Mouse (Mus musculus) CH12.LX (cell line): ENCODE results near the gene Ankrd12. TPM values are rescaled to one million over a fixed set of nuclear protein-coding genes. Genes with fewer than 3 reads are reported as not detected.

Source experiments
- DNase-seq: peaks from one replicate; pipeline ENCODE4 v3.0.0-alpha.2; 2013; ENCODE audit errors: extremely low read depth
- H3K27ac ChIP-seq: 2 replicates; pipeline ENCODE4 v1.5.1; 2012; ENCODE audit warnings: low read depth, mild to moderate bottlenecking, control low read depth, moderate library complexity; ENCODE audit not compliant: insufficient read depth
- H3K27me3 ChIP-seq: replicated peaks from 2 replicates; pipeline ENCODE3; 2012; ENCODE audit warnings: inconsistent platforms
- H3K36me3 ChIP-seq, 2 experiments: replicated peaks in 1 of 2; 2 replicates each; pipeline versions ENCODE3 to v1.6.1; 2012; ENCODE audit warnings: inconsistent platforms in 1 of 2, low read length in 1 of 2, mild to moderate bottlenecking in 1 of 2, mixed read lengths in 1 of 2, moderate library complexity in 1 of 2; ENCODE audit not compliant: control insufficient read depth in 1 of 2, insufficient read depth in 1 of 2
- H3K4me1 ChIP-seq, 2 experiments: 2 replicates each; pipeline ENCODE4 v1.6.1; 2012; ENCODE audit warnings: inconsistent platforms in 1 of 2, moderate library complexity in 1 of 2; ENCODE audit not compliant: insufficient read depth in 2 of 2, control insufficient read depth in 1 of 2
- H3K4me2 ChIP-seq: 2 replicates; pipeline ENCODE4 v1.6.1; 2012; ENCODE audit warnings: low read depth, mild to moderate bottlenecking, control low read depth; ENCODE audit not compliant: poor library complexity, insufficient read depth, severe bottlenecking
- H3K4me3 ChIP-seq, 3 experiments: fragments of 150-350 bp in 1 of 3; sonication (generic) in 1 of 3; replicated peaks in 1 of 3; 2 replicates each; pipeline versions ENCODE3 to v1.5.1; 2011 to 2012; ENCODE audit warnings: low read depth in 2 of 3, low read length in 2 of 3, mild to moderate bottlenecking in 2 of 3, moderate library complexity in 2 of 3, control low read depth in 1 of 3, improper control_type of control experiment in 1 of 3, inconsistent platforms in 1 of 3, mixed read lengths in 1 of 3; ENCODE audit not compliant: poor library complexity in 1 of 3
- H3K79me2 ChIP-seq: replicated peaks from 2 replicates; pipeline ENCODE4 v1.6.1; 2012; ENCODE audit warnings: mild to moderate bottlenecking, moderate library complexity; ENCODE audit not compliant: control insufficient read depth, poor library complexity, insufficient read depth, severe bottlenecking; ENCODE audit errors: extremely low read depth
- H3K9ac ChIP-seq: 2 replicates; pipeline ENCODE4 v1.6.1; 2012; ENCODE audit warnings: low read depth, mild to moderate bottlenecking, control low read depth, moderate library complexity; ENCODE audit not compliant: insufficient read depth
- H3K9me3 ChIP-seq: replicated peaks from 2 replicates; pipeline ENCODE3; 2012; ENCODE audit warnings: low read length, inconsistent platforms, mixed read lengths
- BHLHE40 ChIP-seq: IDR thresholded peaks from 2 replicates; pipeline ENCODE4 v1.6.1; 2011; ENCODE audit warnings: mild to moderate bottlenecking, low read depth, low read length, improper control_type of control experiment
- CHD1 ChIP-seq: IDR thresholded peaks from 2 replicates; pipeline ENCODE4 v1.6.1; 2012; ENCODE audit warnings: low read depth, low read length, improper control_type of control experiment, inconsistent platforms
- E2F4 ChIP-seq: IDR thresholded peaks from 2 replicates; pipeline ENCODE4 v1.6.1; 2011; ENCODE audit warnings: low read depth, low read length, improper control_type of control experiment; ENCODE audit not compliant: insufficient replicate concordance
- ELF1 ChIP-seq: IDR thresholded peaks from 2 replicates; pipeline ENCODE4 v1.6.1; 2014; ENCODE audit warnings: low read depth, mild to moderate bottlenecking, inconsistent platforms, low read length, improper control_type of control experiment
- EP300 ChIP-seq: IDR thresholded peaks from 2 replicates; pipeline ENCODE4 v1.6.1; 2011; ENCODE audit warnings: low read length, improper control_type of control experiment
- ETS1 ChIP-seq: conservative IDR thresholded peaks from 2 replicates; pipeline ENCODE4 v1.6.1; 2012; ENCODE audit warnings: low read depth, mild to moderate bottlenecking, inconsistent platforms, low read length, improper control_type of control experiment, moderate library complexity
- GABPA ChIP-seq: IDR thresholded peaks from 2 replicates; pipeline ENCODE4 v1.6.1; 2012; ENCODE audit warnings: low read depth, low read length, improper control_type of control experiment, inconsistent platforms; ENCODE audit not compliant: insufficient replicate concordance
- HCFC1 ChIP-seq: IDR thresholded peaks from 2 replicates; pipeline ENCODE4 v1.6.1; 2012; ENCODE audit warnings: low read depth, mild to moderate bottlenecking, inconsistent platforms, low read length, improper control_type of control experiment
- JUN ChIP-seq: IDR thresholded peaks from 2 replicates; pipeline ENCODE4 v1.6.1; 2011; ENCODE audit warnings: low read depth, mild to moderate bottlenecking, low read length, improper control_type of control experiment, moderate library complexity; ENCODE audit not compliant: insufficient read depth
- KAT2A ChIP-seq: IDR thresholded peaks from 2 replicates; pipeline ENCODE4 v1.6.1; 2012; ENCODE audit warnings: low read length, improper control_type of control experiment, inconsistent platforms; ENCODE audit not compliant: insufficient replicate concordance
- MAFK ChIP-seq: IDR thresholded peaks from 2 replicates; pipeline ENCODE4 v1.6.1; 2011; ENCODE audit warnings: low read length, improper control_type of control experiment; ENCODE audit not compliant: insufficient replicate concordance
- MAX ChIP-seq: IDR thresholded peaks from 2 replicates; pipeline ENCODE4 v1.6.1; 2011; ENCODE audit warnings: low read length, improper control_type of control experiment
- MXI1 ChIP-seq: IDR thresholded peaks from 2 replicates; pipeline ENCODE4 v1.6.1; 2011; ENCODE audit warnings: mild to moderate bottlenecking, low read depth, low read length, improper control_type of control experiment
- MYC ChIP-seq: IDR thresholded peaks from 2 replicates; pipeline ENCODE4 v1.6.1; 2011; ENCODE audit warnings: low read depth, mild to moderate bottlenecking, improper control_type of control experiment, low read length
- NELFE ChIP-seq: IDR thresholded peaks from 2 replicates; pipeline ENCODE4 v1.6.1; 2011; ENCODE audit warnings: low read depth, low read length, improper control_type of control experiment
- NRF1 ChIP-seq: IDR thresholded peaks from 2 replicates; pipeline ENCODE4 v1.6.1; 2014; ENCODE audit warnings: low read depth, mild to moderate bottlenecking, inconsistent platforms, low read length, improper control_type of control experiment, moderate library complexity
- PAX5 ChIP-seq: IDR thresholded peaks from 2 replicates; pipeline ENCODE4 v1.6.1; 2012; ENCODE audit warnings: low read length, inconsistent platforms, mixed read lengths
- POLR2A ChIP-seq: IDR thresholded peaks from 2 replicates; pipeline ENCODE4 v1.6.1; 2011; ENCODE audit warnings: low read depth, mild to moderate bottlenecking, improper control_type of control experiment, low read length
- POLR2AphosphoS2 ChIP-seq: IDR thresholded peaks from 2 replicates; pipeline ENCODE4 v1.6.1; 2011; ENCODE audit warnings: low read depth, low read length, improper control_type of control experiment
- RCOR1 ChIP-seq: conservative IDR thresholded peaks from 2 replicates; pipeline ENCODE4 v1.6.1; 2012; ENCODE audit warnings: low read depth, mild to moderate bottlenecking, inconsistent platforms, low read length, improper control_type of control experiment
- SIN3A ChIP-seq: IDR thresholded peaks from 2 replicates; pipeline ENCODE4 v1.6.1; 2012; ENCODE audit warnings: low read length, improper control_type of control experiment, inconsistent platforms
- SMC3 ChIP-seq: IDR thresholded peaks from 2 replicates; pipeline ENCODE4 v1.6.1; 2011; ENCODE audit warnings: low read depth, low read length, improper control_type of control experiment
- TBP ChIP-seq: conservative IDR thresholded peaks from 2 replicates; pipeline ENCODE4 v1.6.1; 2011; ENCODE audit warnings: low read depth, low read length, improper control_type of control experiment
- USF2 ChIP-seq: conservative IDR thresholded peaks from 2 replicates; pipeline ENCODE4 v1.6.1; 2011; ENCODE audit warnings: low read depth, low read length, improper control_type of control experiment
- ZKSCAN1 ChIP-seq: IDR thresholded peaks from 2 replicates; pipeline ENCODE4 v1.6.1; 2012; ENCODE audit warnings: low read depth, inconsistent platforms, low read length, improper control_type of control experiment, borderline replicate concordance
- ZMIZ1 ChIP-seq: IDR thresholded peaks from 2 replicates; pipeline ENCODE4 v1.6.1; 2012; ENCODE audit warnings: low read depth, mild to moderate bottlenecking, inconsistent platforms, low read length, improper control_type of control experiment
- ZNF384 ChIP-seq: IDR thresholded peaks from 2 replicates; pipeline ENCODE4 v1.6.1; 2012; ENCODE audit warnings: low read depth, low read length, improper control_type of control experiment, inconsistent platforms
- dilution Hi-C: fragments of 300-500 bp; cut with MboI; formaldehyde crosslinking; loops from 2 replicates; pipeline ENCODE4 v1.14.3; 2020; ENCODE audit warnings: low sequenced_read_pairs; ENCODE audit not compliant: extremely low pct_unique_long_range_greater_than_20kb, extremely low pct_ligation_motif_present
- in situ Hi-C: fragments of 300-500 bp; cut with MboI; formaldehyde crosslinking; loops from 3 replicates; pipeline ENCODE4 v1.14.3; 2019; ENCODE audit warnings: low sequenced_read_pairs, low pct_ligation_motif_present, low pct_unique_long_range_greater_than_20kb, mixed read lengths
- polyA plus RNA-seq: library from polyadenylated mRNA; unstranded; fragments of >175 nt; gene quantifications from 2 replicates; pipeline ENCODE4 v1.2.1, GENCODE M21; 2012; ENCODE audit warnings: low read depth; ENCODE audit not compliant: insufficient read length
- total RNA-seq, 2 experiments: library from RNA; depleted of rRNA; stranded (reverse); fragments of 300-350 nt in 1 of 2; fragments of >200 nt in 1 of 2; gene quantifications; 2 replicates each; pipeline ENCODE4 v1.2.3; 2012 to 2014

Gene Ankrd12
- total and polyA plus RNA-seq, 3 experiments: 1.6 to 5.6 (median 1.7) TPM

DNA sequence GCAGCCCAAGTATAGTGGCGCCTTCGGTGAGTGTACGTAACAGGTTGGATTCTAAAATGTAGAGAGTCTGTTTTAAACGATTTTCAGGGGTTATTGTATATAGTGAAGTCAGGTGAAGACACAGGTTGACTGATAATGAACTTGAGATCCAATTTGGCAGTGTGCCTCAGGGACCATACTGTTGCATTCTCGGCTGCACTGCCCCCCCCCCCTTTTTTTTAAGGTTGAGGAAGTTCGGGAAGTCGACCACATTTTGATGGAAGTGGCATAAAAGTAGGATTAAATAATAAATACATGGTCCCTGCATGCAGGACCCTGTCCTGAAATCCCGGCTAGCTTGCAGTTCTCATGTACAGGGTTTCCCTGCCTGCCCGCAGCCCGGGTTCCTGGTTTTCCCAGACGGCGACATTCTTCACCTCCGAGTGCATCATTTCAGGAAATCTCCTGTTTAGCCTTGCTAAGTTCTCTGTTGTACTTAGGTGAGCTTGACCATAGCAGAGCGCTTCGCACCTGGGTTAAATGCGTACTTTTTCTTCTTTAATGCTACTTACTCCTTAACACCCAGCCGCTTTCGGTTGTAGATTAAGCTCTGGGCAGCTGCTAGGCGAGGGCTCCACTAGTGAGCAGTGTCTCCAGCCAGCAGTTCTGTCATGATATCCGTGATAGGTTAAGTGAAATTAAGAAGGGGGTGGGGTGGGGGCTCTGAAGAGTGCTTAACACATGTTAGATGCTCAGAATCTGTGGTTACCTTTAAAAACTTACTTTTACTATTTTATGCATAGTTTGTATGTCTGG is 47.1 kb upstream of the Ankrd12 start:
- Histone ChIP-seq H3K4me1 (peaks cover 5 to 25% of the 10 kb centered on the region in 2 experiments; a peak in 3 of 4 replicates), H3K9ac (peak overlapping the region; percentile 81), H3K4me2 (peak overlapping the region; percentile 69), H3K9me3 (no peaks in the 10 kb centered on the region), H3K79me2 (peaks cover 15% of the 10 kb centered on the region), H3K36me3 (peaks cover 35 to 46% of the 10 kb centered on the region in 2 experiments), H3K27ac (peak overlapping the region; percentile 87), H3K4me3 (peak overlapping the region; percentile 68 to 83 (median 71)), H3K27me3 (no peaks in the 10 kb centered on the region)
- dilution Hi-C loops: no loop called here
- no peak for DNase-seq
- no peak for TF ChIP-seq MAX
- 0 out of 2 replicates have a peak, but pooled peaks have one; percentile 39 for TF ChIP-seq ZNF384
- no peak for TF ChIP-seq EP300
- TF ChIP-seq CHD1: no peak
- TF ChIP-seq POLR2AphosphoS2: peak; percentile 1; the same call in 1 of the 2 replicates
- no peak for TF ChIP-seq PAX5
- TF ChIP-seq ZMIZ1: 0 out of 2 replicates have a peak, but pooled peaks have one; percentile 9
- TF ChIP-seq GABPA: no peak
- peak; percentile 67 for TF ChIP-seq SIN3A
- no peak for TF ChIP-seq USF2
- no peak for TF ChIP-seq ELF1
- TF ChIP-seq HCFC1: no peak; the same call in 1 of the 2 replicates
- TF ChIP-seq NRF1: no peak
- no peak for TF ChIP-seq ETS1
- no peak for TF ChIP-seq NELFE
- TF ChIP-seq MYC: peak; percentile 19; the same call in 1 of the 2 replicates
- TF ChIP-seq ZKSCAN1: no peak
- TF ChIP-seq POLR2A: no peak
- no peak for TF ChIP-seq SMC3
- in situ Hi-C loops: no loop called here

DNA sequence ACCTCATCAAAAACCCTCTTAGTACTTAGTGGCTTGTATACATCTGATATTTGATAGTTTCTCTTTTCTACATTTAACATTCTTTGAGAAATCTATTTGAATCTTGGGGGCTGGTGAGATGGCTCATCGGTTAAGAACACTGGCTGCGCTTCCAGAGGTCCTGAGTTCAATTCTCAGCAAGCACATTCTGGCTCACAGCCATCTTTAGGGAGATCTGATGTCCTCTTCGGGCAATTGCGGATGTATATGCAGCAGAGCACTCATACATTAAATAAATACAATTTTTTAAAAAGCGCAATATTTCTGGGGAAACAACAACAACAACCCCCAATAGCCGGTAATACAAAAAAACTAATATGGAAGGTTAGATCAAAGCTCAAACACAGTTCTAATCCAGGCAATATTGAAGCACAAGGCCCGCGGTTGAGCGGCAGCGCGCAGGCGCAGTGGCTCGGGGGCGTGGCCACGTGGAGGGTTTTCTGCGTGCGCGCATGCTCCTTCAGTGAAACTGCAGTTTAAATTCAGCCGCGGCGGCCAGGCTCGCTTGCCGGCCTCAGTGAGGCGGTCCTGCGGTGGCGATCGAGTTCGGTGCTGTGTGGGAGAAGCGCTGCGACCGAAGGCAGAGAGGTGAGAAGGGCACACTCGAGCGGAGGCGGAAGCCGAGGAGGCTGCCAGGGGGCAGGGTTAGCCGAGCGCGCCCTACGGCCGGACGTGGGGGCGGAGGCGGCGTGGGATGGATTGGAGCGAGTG is 46.4 kb upstream of the Ankrd12 start, which contains the start of gene Ddx11:
Gene Ddx11, plus strand, starts transcription at position 455 of the 750 bp plus-strand sequence.
- in situ Hi-C loops (no loop called here), dilution Hi-C loops (no loop called here)
- Histone ChIP-seq H3K79me2 (peaks cover 15% of the 10 kb centered on the region), H3K27ac (peak within 1 kb of the TSS; percentile 87), H3K36me3 (peaks cover 35 to 48% of the 10 kb centered on the region in 2 experiments), H3K4me2 (peak within 1 kb of the TSS; percentile 69), H3K4me1 (peaks cover 5 to 25% of the 10 kb centered on the region in 2 experiments; a peak in 3 of 4 replicates), H3K4me3 (peak within 1 kb of the TSS; percentile 68 to 83 (median 71)), H3K9me3 (no peaks in the 10 kb centered on the region), H3K9ac (peak within 1 kb of the TSS; percentile 81), H3K27me3 (no peaks in the 10 kb centered on the region)
- DNase-seq: peak; percentile 87
- TF ChIP-seq POLR2AphosphoS2: peak; percentile 61; the same call in 1 of the 2 replicates
- peak; percentile 85 for TF ChIP-seq NELFE
- no peak for TF ChIP-seq ZKSCAN1
- no peak for TF ChIP-seq JUN
- TF ChIP-seq EP300: no peak
- TF ChIP-seq TBP: 0 out of 2 replicates have a peak, but pooled peaks have one; percentile 35
- peak; percentile 96 for TF ChIP-seq ZMIZ1
- no peak for TF ChIP-seq GABPA
- TF ChIP-seq PAX5: no peak
- TF ChIP-seq MXI1: peak; percentile 95
- peak; percentile 97 for TF ChIP-seq POLR2A
- TF ChIP-seq NRF1: peak; percentile 97
- 0 out of 2 replicates have a peak, but pooled peaks have one; percentile 57 for TF ChIP-seq KAT2A
- peak; percentile 89; the same call in 1 of the 2 replicates for TF ChIP-seq SIN3A
- TF ChIP-seq E2F4: peak; percentile 65; the same call in 1 of the 2 replicates
- peak; percentile 77 for TF ChIP-seq ELF1
- TF ChIP-seq HCFC1: peak; percentile 62
- peak; percentile 36; the same call in 1 of the 2 replicates for TF ChIP-seq BHLHE40
- TF ChIP-seq USF2: peak; percentile 70
- no peak for TF ChIP-seq MAFK
- no peak for TF ChIP-seq RCOR1
